Mouse (Mus musculus) neural tube, embryonic 11.5 days (tissue): ENCODE measurements around the gene Bmpr2. TPM values are rescaled to one million over a fixed set of nuclear protein-coding genes. Genes with fewer than 3 reads are reported as not detected.
"Not testable (repeated sequence)": the region's sequence is repeated elsewhere in the genome, so short reads cannot be mapped to it uniquely, and the experiment has no call there.

ENCODE experiments used
- ATAC-seq: fragments of 200-750 bp; cut with Nextera tagmentation; 2 replicates; pipeline ENCODE4 v1.8.0; 2017; ENCODE audit warnings: moderate number of reproducible peaks, mild to moderate bottlenecking, moderate TSS enrichment, moderate library complexity; ENCODE audit not compliant: insufficient read depth, low FRiP score, low TSS enrichment
- DNase-seq: peaks from one replicate; pipeline ENCODE4 v3.0.0-alpha.2; 2015; ENCODE audit warnings: low spot score
- H3K27ac ChIP-seq: fragments of 300-500 bp; sonication (generic); 2 replicates; pipeline ENCODE4 v1.5.1; 2014; ENCODE audit warnings: low read depth, mild to moderate bottlenecking, low read length
- H3K27me3 ChIP-seq: fragments of 300-500 bp; sonication (generic); 2 replicates; pipeline ENCODE4 v1.6.1; 2014; ENCODE audit warnings: mild to moderate bottlenecking, low read length, mixed read lengths; ENCODE audit not compliant: control insufficient read depth, insufficient read depth
- H3K36me3 ChIP-seq: fragments of 300-500 bp; sonication (generic); 2 replicates; pipeline ENCODE4 v1.6.1; 2014; ENCODE audit warnings: mild to moderate bottlenecking, low read length, moderate library complexity, mixed read lengths; ENCODE audit not compliant: control insufficient read depth, insufficient read depth
- H3K4me1 ChIP-seq: fragments of 300-500 bp; sonication (generic); 2 replicates; pipeline ENCODE4 v1.6.1; 2014; ENCODE audit warnings: low read length, mixed read lengths; ENCODE audit not compliant: control insufficient read depth, insufficient read depth
- H3K4me2 ChIP-seq: fragments of 300-500 bp; sonication (generic); 2 replicates; pipeline ENCODE4 v1.6.1; 2014; ENCODE audit warnings: low read depth, mild to moderate bottlenecking, moderate library complexity
- H3K4me3 ChIP-seq: fragments of 300-500 bp; sonication (generic); 2 replicates; pipeline ENCODE4 v1.5.1; 2014; ENCODE audit warnings: low read depth, low read length
- H3K9ac ChIP-seq: fragments of 300-500 bp; sonication (generic); 2 replicates; pipeline ENCODE4 v1.6.1; 2014; ENCODE audit warnings: mild to moderate bottlenecking, low read length
- H3K9me3 ChIP-seq: fragments of 300-500 bp; sonication (generic); 2 replicates; pipeline ENCODE4 v1.6.1; 2016; ENCODE audit warnings: low read length; ENCODE audit not compliant: control insufficient read depth
- WGBS: fragments of 180-500 bp; shearing (Covaris S2); extraction: QIAGEN DNeasy Blood & Tissue Kit; methylation state at CpG from one replicate; pipeline ENCODE4 v1.1.7; 2014; 5-methylcytosine and 5-hydroxymethylcytosine counted together
- polyA plus RNA-seq: library from polyadenylated mRNA; unstranded; fragments of >200 nt; fragmentation: Nextera tagmentation; extraction: Ambion mirVana; gene quantifications from 2 replicates; pipeline ENCODE4 v1.2.1, GENCODE M21; 2014

Bmpr2 gene
- polyA plus RNA-seq, 1 experiment from 2014 or later: 12.7 TPM

GRCm38 (mm10) chr1:59749047-59749446, 14.2 kb upstream of the Bmpr2 start:
- H3K9me3 ChIP-seq: no peaks in the 10 kb centered on the region
- H3K4me3 ChIP-seq: no peak overlapping the region
- 72% methylated on average over 2 of the region's 2 CpGs for WGBS
- no peaks in the 10 kb centered on the region for H3K4me1 ChIP-seq
- no peak overlapping the region for H3K9ac ChIP-seq
- DNase-seq: no peak
- H3K27ac ChIP-seq: no peak overlapping the region
- H3K27me3 ChIP-seq: no peaks in the 10 kb centered on the region
- no peak for ATAC-seq
- H3K4me2 ChIP-seq: no peak overlapping the region
- no peaks in the 10 kb centered on the region for H3K36me3 ChIP-seq

- DNase-seq, H3K9ac ChIP-seq, H3K36me3 ChIP-seq, H3K9me3 ChIP-seq, H3K27ac ChIP-seq, H3K27me3 ChIP-seq, H3K4me2 ChIP-seq, H3K4me3 ChIP-seq, H3K4me1 ChIP-seq, ATAC-seq: not testable (repeated sequence)
- 73% methylated on average over 5 of the region's 5 CpGs for WGBS
These were observed 13.5 kb upstream of the Bmpr2 start for GRCm38 (mm10) chr1:59749724-59750123.

- ATAC-seq (no peak), DNase-seq (no peak)
- no peaks in the 10 kb centered on the region for H3K36me3 ChIP-seq
- no peak overlapping the region for H3K4me3 ChIP-seq
- H3K27me3 ChIP-seq: no peaks in the 10 kb centered on the region
- no peak overlapping the region for H3K27ac ChIP-seq
- WGBS: 32% methylated on average over 1 of the region's 1 CpGs
- no peak overlapping the region for H3K4me2 ChIP-seq
- H3K9ac ChIP-seq: no peak overlapping the region
- H3K9me3 ChIP-seq: no peaks in the 10 kb centered on the region
- no peaks in the 10 kb centered on the region for H3K4me1 ChIP-seq
These were observed 7.9 kb upstream of the Bmpr2 start for GRCm38 (mm10) chr1:59755298-59755697.

GRCm38 (mm10) chr1:59758325-59758724, 4.9 kb upstream of the Bmpr2 start:
- ATAC-seq (no peak), DNase-seq (no peak)
- Histone ChIP-seq H3K9me3 (no peaks in the 10 kb centered on the region), H3K27me3 (no peaks in the 10 kb centered on the region), H3K4me3 (no peak overlapping the region), H3K4me2 (no peak overlapping the region), H3K36me3 (no peaks in the 10 kb centered on the region), H3K27ac (no peak overlapping the region), H3K9ac (no peak overlapping the region), H3K4me1 (no peaks in the 10 kb centered on the region)
- 82% methylated on average over 1 of the region's 1 CpGs for WGBS

- peaks cover 6% of the 10 kb centered on the region for H3K4me1 ChIP-seq
- 2% methylated on average over 10 of the region's 10 CpGs for WGBS
- no peaks in the 10 kb centered on the region for H3K27me3 ChIP-seq
- no peaks in the 10 kb centered on the region for H3K9me3 ChIP-seq
- peak overlapping the region; percentile 97 for H3K9ac ChIP-seq
- DNase-seq (no peak), ATAC-seq (no peak)
- peak overlapping the region; percentile 99 for H3K27ac ChIP-seq
- no peaks in the 10 kb centered on the region for H3K36me3 ChIP-seq
- H3K4me3 ChIP-seq: peak overlapping the region; percentile 58
- H3K4me2 ChIP-seq: peak overlapping the region; percentile 77
These were observed 992 bp upstream of the Bmpr2 start for GRCm38 (mm10) chr1:59762208-59762607.

GRCm38 (mm10) chr1:59762651-59763163, 493 bp upstream of the Bmpr2 start:
- peak overlapping the region; percentile 58 for H3K4me3 ChIP-seq
- H3K36me3 ChIP-seq: no peaks in the 10 kb centered on the region
- peak overlapping the region; percentile 97 for H3K9ac ChIP-seq
- H3K4me2 ChIP-seq: peak overlapping the region; percentile 77
- peak; percentile 76 for ATAC-seq
- H3K27ac ChIP-seq: peak overlapping the region; percentile 99
- DNase-seq: peak; percentile 83
- no peaks in the 10 kb centered on the region for H3K27me3 ChIP-seq
- WGBS: under 1% methylated on average over 44 of the region's 44 CpGs
- peaks cover 6% of the 10 kb centered on the region for H3K4me1 ChIP-seq
- no peaks in the 10 kb centered on the region for H3K9me3 ChIP-seq

- H3K4me3 ChIP-seq: peak overlapping the region; percentile 58
- no peaks in the 10 kb centered on the region for H3K36me3 ChIP-seq
- peak overlapping the region; percentile 77 for H3K4me2 ChIP-seq
- no peaks in the 10 kb centered on the region for H3K27me3 ChIP-seq
- peak overlapping the region; percentile 99 for H3K27ac ChIP-seq
- under 1% methylated on average over 45 of the region's 55 CpGs for WGBS
- no peaks in the 10 kb centered on the region for H3K9me3 ChIP-seq
- peak overlapping the region; percentile 97 for H3K9ac ChIP-seq
- DNase-seq (peak; percentile 75), ATAC-seq (peak; percentile 56)
- peaks cover 6% of the 10 kb centered on the region for H3K4me1 ChIP-seq
These were observed 616 bp downstream of the Bmpr2 start for GRCm38 (mm10) chr1:59763781-59764251.

- Histone ChIP-seq H3K27ac (peak overlapping the region; percentile 99), H3K9ac (peak overlapping the region; percentile 97), H3K4me3 (peak overlapping the region; percentile 58), H3K4me2 (peak overlapping the region; percentile 77), H3K36me3 (no peaks in the 10 kb centered on the region), H3K4me1 (peaks cover 6% of the 10 kb centered on the region), H3K27me3 (no peaks in the 10 kb centered on the region), H3K9me3 (no peaks in the 10 kb centered on the region)
- WGBS: under 1% methylated on average over 27 of the region's 27 CpGs
- peak; percentile 66 for DNase-seq
- no peak for ATAC-seq
These were observed 1.3 kb downstream of the Bmpr2 start for GRCm38 (mm10) chr1:59764407-59764971.

GRCm38 (mm10) chr1:59765279-59765678, 2.1 kb downstream of the Bmpr2 start:
- peak overlapping the region; percentile 77 for H3K4me2 ChIP-seq
- ATAC-seq (no peak), DNase-seq (no peak)
- no peaks in the 10 kb centered on the region for H3K9me3 ChIP-seq
- no peaks in the 10 kb centered on the region for H3K36me3 ChIP-seq
- H3K27me3 ChIP-seq: no peaks in the 10 kb centered on the region
- peak overlapping the region; percentile 58 for H3K4me3 ChIP-seq
- peaks cover 6% of the 10 kb centered on the region for H3K4me1 ChIP-seq
- no peak overlapping the region for H3K9ac ChIP-seq
- no peak overlapping the region for H3K27ac ChIP-seq
- WGBS: 9% methylated on average over 4 of the region's 4 CpGs
